Mouse (Mus musculus) v-Abl transformed pro-B cells (cell line): Measurements from ENCODE around the gene Zfp142.

Source experiments
- in situ Hi-C, 2 experiments: fragments of 400-800 bp; cut with MboI; formaldehyde crosslinking; loops; one replicate each; pipeline ENCODE4 v1.15.1; 2025; ENCODE audit not compliant: unreplicated experiment in 2 of 2

Zfp142 gene

DNA sequence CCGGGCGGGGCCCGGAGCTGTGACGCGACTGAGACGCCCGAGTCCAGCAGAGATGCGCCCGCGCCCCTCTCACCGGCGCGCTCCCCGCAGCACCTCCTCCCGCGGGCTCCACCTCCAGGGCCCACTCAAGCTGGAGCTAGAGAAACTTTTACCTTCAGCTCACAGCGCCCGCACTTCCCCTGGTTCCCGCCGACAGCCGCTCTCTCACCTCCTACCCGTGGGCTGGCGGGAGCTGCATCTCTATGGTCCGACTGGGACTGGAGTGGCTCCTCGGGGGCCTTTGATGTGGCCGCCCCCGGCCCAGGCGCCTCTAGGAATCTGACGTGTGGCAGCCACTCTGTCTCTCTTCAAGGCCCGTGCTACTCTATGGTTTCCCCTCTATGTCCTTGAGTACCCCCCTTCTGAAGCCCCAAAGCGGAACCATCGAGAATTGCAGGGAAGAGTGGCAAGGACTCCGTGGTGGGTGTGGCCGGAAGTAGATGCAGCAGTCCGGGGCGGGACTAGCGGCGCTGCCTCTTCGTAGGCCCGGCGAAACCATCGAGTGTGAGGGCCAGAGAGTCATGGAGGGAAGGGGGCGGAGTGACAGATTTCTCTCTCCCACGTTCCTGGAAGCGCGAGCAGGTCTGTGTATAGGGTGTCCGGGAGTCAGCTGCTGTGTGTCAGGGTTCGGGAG lies at the start of gene Zfp142, which contains the start of gene Bcs1l:
TSS of gene Zfp142 (minus strand) at position 474 of the 673 bp plus-strand sequence.
TSS of gene Bcs1l (plus strand) at position 517 of the 673 bp plus-strand sequence.
- in situ Hi-C loops = loop anchor here in 1 of 2 experiments (5.0 kb wide), 1 partner anchor 729 kb away; the partner anchor contains the start of gene Dnpep

DNA sequence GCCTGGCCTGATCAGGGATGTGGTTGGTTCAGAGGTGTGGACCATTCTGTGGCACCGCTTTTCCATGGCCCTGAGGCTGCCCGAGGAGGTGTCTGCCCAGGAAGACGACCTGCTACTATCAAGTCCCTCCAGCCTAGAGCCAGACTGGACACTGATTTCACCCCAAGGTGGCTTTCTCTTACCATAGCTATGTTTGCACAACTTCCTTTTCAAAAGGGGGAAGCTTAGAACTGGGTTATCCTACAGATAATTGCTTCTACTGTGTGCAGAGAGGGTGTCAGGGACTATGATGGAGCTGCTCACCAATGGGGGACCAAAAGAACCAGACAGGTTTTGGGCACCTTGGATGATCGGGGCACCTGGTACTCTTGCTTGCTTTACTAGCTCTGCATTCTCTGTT lies 44.7 kb upstream of the Zfp142 start:
- in situ Hi-C loops = no loop called here

DNA sequence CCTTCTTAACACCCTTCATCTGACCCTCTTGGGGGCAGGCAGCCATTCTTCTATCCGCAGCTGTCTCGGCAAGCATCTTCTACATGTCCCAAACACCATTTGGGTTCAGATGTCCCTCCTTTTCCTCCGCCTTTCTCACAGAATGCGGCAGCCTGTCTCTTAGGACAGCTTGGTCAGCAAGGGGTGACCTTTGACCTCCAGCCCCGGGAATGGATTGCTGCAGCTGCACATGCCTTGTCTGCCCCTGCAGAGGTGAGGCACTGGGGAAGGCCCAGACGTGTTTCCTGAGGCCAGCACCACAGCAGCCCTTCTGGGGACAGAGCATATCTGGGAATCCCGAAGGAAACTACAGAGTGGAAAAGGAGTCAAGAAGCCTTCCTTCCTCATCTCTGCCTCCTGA lies 40.0 kb upstream of the Zfp142 start:
- in situ Hi-C loops = no loop called here

- in situ Hi-C loops = no loop called here
Measured at GRCm38 (mm10) chr1:74626076-74626475, 38.0 kb upstream of the Zfp142 start.

DNA sequence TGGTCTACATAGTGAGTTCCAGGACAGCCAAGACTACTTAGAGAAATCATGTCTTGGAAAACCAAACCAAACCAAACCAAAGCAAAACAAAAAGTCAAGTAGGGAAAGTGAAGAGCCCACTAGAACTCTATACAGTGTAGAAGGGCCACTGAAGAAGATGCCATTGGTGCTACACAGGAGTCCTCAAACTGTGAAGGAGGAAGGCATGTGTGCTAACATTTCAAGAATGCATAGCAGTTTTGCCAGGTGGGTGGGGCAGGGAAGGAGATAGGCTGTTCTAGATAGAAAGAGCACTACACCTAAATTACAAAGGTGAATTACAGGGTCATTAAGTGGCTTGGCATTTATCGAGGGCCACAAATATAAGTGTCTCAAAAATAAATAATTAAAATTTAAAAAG lies 36.1 kb upstream of the Zfp142 start:
- in situ Hi-C loops = no loop called here

- in situ Hi-C loops = no loop called here
Measured at GRCm38 (mm10) chr1:74601267-74601962, 13.4 kb upstream of the Zfp142 start, which contains the start of the genes Rnf25 and Stk36. Gene Rnf25 (minus strand): TSS chr1:74601397. Gene Stk36 (plus strand): TSS chr1:74601445.

GRCm38 (mm10) chr1:74600501-74601266 lies 12.6 kb upstream of the Zfp142 start:
- in situ Hi-C loops = no loop called here

DNA sequence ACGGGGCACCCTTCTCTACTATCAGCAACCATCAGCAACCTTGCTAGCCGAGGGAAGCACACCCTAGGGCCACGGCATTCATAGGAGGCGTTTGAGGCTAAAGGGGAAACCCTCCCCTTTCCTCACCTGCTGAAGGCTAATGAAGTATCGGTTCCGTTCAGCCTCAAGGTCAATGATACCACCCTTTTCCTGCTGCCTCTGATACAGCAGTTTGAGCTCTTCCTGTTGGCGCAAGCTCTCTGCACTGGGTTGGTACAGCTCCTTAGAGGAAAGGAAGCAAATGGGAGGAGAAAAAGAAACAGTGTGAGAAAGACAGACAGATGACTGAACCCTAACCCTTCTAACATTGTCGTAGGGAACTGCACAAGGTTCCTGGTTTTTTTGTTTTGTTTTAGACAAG lies 6.4 kb upstream of the Zfp142 start:
- in situ Hi-C loops = loop anchor here (5.0 to 10.0 kb wide), 2 partner anchors 723 to 930 kb away; partner anchors contain the start of genes Dnpep (in 1 of the 2) and Stk11ip (in 1 of the 2)

DNA sequence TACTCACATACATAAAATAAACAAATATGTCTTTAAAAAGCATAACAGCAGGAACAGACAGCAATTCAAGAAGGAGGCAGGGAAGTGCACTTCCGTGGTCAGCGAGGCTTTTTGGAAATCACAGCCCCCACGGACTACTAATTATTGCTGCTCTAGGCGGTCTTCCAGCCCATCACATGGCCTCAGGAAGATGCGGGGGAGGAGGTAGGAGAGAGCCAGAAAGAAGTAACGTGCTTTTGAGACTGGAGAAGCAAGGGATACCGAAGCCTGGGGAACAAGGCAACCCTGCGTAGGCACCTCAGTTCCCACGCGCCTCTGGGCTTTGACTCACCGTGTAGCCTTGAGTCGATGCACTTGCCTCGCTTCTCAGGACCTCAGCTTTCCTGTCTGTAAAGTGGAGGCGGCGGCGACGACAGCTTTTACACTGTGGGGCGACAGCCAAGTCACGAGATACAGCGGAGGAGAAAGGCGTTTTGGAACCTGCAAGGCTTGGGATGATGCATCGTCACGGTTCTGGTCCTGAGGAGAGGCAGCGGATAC lies 743 bp downstream of the Zfp142 start:
- in situ Hi-C loops = loop anchor here in 1 of 2 experiments (5.0 kb wide), 1 partner anchor 730 kb away; the partner anchor contains the start of gene Dnpep

DNA sequence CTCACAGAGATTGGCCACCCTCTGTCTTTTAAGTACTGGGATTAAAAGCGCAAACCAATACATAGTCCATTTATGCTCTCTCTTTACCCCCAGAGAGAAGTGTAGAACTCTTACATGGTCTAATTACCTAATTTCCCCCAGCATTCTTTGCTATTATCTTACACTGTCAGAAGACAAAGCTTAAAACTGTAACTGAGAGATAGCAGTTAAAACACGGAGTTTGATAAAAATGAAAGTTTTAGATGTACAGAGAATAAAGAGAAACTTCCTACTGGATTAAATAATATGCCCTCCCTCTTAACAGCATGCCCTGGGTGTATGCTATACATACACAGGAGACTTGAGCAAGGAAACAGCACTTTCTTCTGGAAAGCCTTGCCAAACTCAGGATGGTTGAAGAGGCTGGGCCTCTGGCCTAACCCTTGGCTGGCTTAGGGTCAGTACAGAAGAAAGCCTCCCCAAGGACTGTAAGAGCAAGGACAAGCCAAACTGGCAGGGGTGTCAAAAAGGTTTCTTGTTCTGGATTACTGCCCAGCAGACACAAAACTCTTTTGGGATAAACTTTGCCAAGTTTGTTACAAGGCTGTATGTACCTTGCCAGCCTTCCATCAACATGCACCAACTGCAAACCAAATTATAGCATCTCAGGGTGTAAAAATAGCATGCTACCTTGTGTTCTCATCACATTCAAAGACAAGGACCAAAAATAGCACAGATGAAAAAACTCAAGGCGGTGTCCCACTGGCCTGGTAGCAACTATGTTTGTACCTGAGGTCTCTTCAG lies 3.2 kb downstream of the Zfp142 start:
- in situ Hi-C loops = loop anchor here in 1 of 2 experiments (5.0 kb wide), 1 partner anchor 732 kb away; the partner anchor contains the start of gene Dnpep

GRCm38 (mm10) chr1:74582621-74583020 lies 5.4 kb downstream of the Zfp142 start:
- in situ Hi-C loops = no loop called here

DNA sequence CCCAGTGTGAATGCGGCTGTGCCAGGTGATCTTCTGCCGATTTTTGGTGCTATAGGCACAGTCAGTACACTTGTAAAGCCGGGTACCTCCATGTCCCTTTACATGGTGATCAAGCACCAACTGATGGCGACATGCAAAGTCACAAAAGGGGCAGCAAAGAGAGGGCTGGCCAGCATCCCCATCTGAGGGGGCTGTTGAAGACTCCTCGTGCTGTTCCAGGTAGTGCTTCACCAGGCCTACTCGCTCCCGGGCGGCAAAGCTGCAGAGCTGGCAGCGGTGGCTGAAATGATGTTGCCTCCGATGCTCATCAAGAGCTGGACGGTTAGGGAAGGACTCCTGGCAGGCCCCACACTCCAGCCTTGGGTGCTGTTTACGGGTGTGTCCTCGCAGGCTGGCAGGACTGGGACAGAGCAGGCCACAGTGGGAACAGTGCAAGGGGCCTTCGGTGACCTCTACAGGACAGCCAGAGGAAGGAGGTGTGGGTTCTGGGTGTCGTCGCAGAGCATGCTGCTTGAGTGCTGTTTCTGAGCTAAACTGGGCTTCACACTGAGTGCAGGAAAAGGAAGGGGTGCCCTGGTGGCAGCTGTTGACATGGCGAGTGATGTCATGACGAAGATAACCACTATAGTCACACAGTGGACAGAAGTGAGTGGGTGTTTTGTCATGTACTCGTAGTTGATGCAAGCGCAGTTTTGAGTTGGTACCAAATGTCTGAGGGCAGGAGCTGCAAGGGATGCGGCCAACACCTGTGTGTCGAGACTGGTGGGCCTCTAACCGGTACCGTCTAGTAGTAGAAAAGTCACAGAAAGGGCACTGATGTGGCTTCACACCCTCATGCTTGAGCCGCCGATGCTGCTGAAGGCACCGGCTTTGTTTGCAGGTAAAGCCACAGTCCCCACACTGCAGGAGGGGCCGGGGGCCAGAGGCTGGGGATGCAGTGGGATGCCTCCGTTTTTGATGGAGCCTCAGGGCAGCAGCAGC lies 18.0 kb downstream of the Zfp142 start:
- in situ Hi-C loops = no loop called here

DNA sequence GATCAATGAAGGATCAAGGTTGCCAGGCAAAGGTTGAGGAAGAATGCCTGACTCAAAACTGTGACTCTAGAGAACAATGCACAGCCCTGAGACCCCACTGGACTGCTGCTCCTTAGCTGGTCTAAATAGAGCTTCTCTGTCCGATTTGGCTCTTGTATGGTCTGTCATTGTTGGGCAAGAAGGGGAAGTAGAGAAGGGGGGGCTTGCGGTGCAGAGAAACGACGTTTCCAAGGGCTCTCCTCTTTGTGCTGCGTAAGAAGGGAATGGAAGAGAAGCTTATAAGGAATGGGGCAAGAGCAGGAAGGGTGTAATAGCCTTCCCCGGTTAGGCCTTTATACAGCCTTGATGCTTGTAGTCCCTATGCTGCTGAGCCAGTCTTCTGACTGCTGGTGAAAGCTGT lies 22.2 kb downstream of the Zfp142 start:
- in situ Hi-C loops = no loop called here

DNA sequence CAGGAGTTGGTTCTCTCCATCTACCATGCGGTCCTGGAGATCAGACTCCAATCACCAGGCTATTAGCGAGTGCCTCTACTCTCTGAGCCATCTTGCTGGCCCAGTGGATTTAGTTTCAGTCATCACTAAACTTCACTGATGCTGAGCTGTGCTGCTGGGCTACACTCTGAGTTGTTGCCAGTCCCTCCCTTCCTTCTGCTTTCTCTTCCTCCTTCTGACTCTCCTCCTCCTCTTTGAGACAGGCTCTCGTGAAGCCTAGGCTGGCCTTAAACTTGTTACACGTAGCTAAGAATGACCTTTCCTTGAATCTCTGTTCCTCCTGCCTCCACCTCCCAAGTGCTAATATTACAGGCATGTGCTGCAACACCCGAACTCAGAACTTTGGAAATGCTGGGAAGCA lies 29.0 kb downstream of the Zfp142 start:
- in situ Hi-C loops = no loop called here

DNA sequence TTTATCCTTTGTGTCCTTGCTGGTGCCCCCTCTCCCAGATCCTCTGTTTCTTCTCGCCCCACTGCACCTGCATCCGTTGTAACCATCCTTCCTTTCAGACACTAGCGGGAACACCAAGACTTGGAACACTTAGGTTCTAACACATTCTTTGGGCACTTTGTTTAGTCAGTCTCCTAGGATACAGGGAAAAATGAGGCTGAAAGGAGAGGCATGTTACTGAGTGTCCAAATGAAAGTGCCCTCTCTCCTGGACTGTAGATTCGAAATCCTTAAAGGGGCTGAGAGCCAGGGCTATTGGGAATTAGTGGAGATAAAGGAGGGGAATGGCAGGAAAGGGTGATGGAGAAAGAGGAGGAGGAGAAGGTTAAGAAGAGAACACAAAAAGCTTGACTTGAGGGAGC lies 43.9 kb downstream of the Zfp142 start, which contains the start of gene Usp37:
TSS of gene Usp37 (minus strand) at position 101 of the 400 bp plus-strand sequence.
- in situ Hi-C loops = no loop called here

- in situ Hi-C loops = no loop called here
Measured at GRCm38 (mm10) chr1:74542451-74542961, 45.5 kb downstream of the Zfp142 start, which contains the start of gene Plcd4. Gene Plcd4 (plus strand): TSS chr1:74542888.

GRCm38 (mm10) chr1:74538650-74539049 lies 49.4 kb downstream of the Zfp142 start:
- in situ Hi-C loops = no loop called here

DNA sequence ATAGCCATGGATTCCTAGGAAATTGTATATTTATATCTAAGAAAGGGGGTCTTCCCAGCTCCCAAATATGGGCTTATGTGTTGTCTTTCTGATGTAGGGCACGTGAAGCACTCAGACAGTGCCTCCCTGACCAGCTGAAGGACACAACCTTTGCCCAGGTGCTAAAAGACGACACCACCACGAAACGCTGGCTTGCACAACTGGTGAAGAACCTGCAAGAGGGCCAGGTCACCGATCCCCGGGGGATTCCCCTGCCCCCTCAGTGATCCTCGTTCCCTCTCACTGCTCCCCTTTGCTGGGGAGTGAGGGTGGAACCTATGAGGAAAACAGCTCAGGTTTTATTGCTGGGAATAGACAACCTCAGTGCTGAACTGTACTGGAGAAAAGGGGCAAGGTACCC lies 59.5 kb downstream of the Zfp142 start:
- in situ Hi-C loops = no loop called here
